Mouse (Mus musculus) cortical plate, adult 2 months (tissue): ENCODE measurements around the gene Cnn3.

Source experiments
- CTCF ChIP-seq: fragments of 200-500 bp; IDR thresholded peaks from 2 replicates; pipeline ENCODE4 v1.5.1; 2011; ENCODE audit warnings: mild to moderate bottlenecking, control low read depth, low read length; ENCODE audit not compliant: insufficient read depth; ENCODE audit errors: extremely low read depth
- POLR2A ChIP-seq: fragments of 200-500 bp; IDR thresholded peaks from 2 replicates; pipeline ENCODE4 v1.6.1; 2011; ENCODE audit warnings: mild to moderate bottlenecking, low read length, control low read depth; ENCODE audit not compliant: insufficient read depth; ENCODE audit errors: extremely low read depth

GRCm38 (mm10) chr3:121480030-121480960 is 54.0 kb downstream of the Cnn3 start:
- TF ChIP-seq POLR2A (no peak), CTCF (no peak)
